Mouse (Mus musculus) lung, postnatal 0 days (tissue): ENCODE results near the gene Fiz1. TPM values are rescaled to one million over a fixed set of nuclear protein-coding genes. Genes with fewer than 3 reads are reported as not detected.

Source experiments
- ATAC-seq: fragments of 200-750 bp; cut with Nextera tagmentation; 2 replicates; pipeline ENCODE4 v1.8.0; 2017; ENCODE audit warnings: moderate library complexity
- DNase-seq: peaks from one replicate; pipeline ENCODE4 v3.0.0-alpha.2; 2016; ENCODE audit warnings: low spot score
- H3K27ac ChIP-seq: fragments of 300-500 bp; sonication (generic); 2 replicates; pipeline ENCODE4 v1.5.1; 2014; ENCODE audit warnings: antibody characterized with exemption, mild to moderate bottlenecking, low read length, mixed read lengths
- H3K27me3 ChIP-seq: fragments of 300-500 bp; sonication (generic); replicated peaks from 2 replicates; pipeline ENCODE4 v1.6.1; 2014; ENCODE audit warnings: low read length, mixed read lengths; ENCODE audit not compliant: insufficient read depth
- H3K36me3 ChIP-seq: fragments of 300-500 bp; sonication (generic); 2 replicates; pipeline ENCODE4 v1.6.1; 2014; ENCODE audit warnings: low read length, mixed read lengths; ENCODE audit not compliant: insufficient read depth
- H3K4me1 ChIP-seq: fragments of 300-500 bp; sonication (generic); 2 replicates; pipeline ENCODE4 v1.6.1; 2014; ENCODE audit warnings: antibody characterized with exemption, low read depth, low read length, mixed read lengths; ENCODE audit not compliant: insufficient read depth
- H3K4me2 ChIP-seq: fragments of 300-500 bp; sonication (generic); replicated peaks from 2 replicates; pipeline ENCODE4 v1.6.1; 2014; ENCODE audit warnings: low read depth, mild to moderate bottlenecking, low read length, moderate library complexity, mixed read lengths
- H3K4me3 ChIP-seq: fragments of 300-500 bp; sonication (generic); 2 replicates; pipeline ENCODE4 v1.5.1; 2014; ENCODE audit warnings: low read depth, low read length
- H3K9ac ChIP-seq: fragments of 300-500 bp; sonication (generic); replicated peaks from 2 replicates; pipeline ENCODE4 v1.6.1; 2014; ENCODE audit warnings: low read depth, mild to moderate bottlenecking
- H3K9me3 ChIP-seq: fragments of 300-500 bp; sonication (generic); 2 replicates; pipeline ENCODE4 v1.6.1; 2016; ENCODE audit warnings: low read length, mixed read lengths
- CTCF ChIP-seq: IDR thresholded peaks from 2 replicates; pipeline ENCODE4 v1.5.1; 2016; ENCODE audit warnings: antibody characterized with exemption, mild to moderate bottlenecking
- EP300 ChIP-seq: IDR thresholded peaks from 2 replicates; pipeline ENCODE4 v1.6.1; 2016; ENCODE audit warnings: antibody characterized with exemption, mild to moderate bottlenecking, control low read depth
- WGBS: fragments of 180-500 bp; shearing (Covaris S2); extraction: QIAGEN DNeasy Blood & Tissue Kit; methylation state at CpG from one replicate; pipeline ENCODE4 v1.1.7; 2014; 5-methylcytosine and 5-hydroxymethylcytosine counted together
- polyA plus RNA-seq: library from polyadenylated mRNA; unstranded; fragments of >200 nt; fragmentation: Nextera tagmentation; extraction: Ambion mirVana; gene quantifications from 2 replicates; pipeline ENCODE4 v1.2.1, GENCODE M21; 2015

Fiz1 gene
- 20.5 and 20.8 TPM in 2 replicates for polyA plus RNA-seq

DNA sequence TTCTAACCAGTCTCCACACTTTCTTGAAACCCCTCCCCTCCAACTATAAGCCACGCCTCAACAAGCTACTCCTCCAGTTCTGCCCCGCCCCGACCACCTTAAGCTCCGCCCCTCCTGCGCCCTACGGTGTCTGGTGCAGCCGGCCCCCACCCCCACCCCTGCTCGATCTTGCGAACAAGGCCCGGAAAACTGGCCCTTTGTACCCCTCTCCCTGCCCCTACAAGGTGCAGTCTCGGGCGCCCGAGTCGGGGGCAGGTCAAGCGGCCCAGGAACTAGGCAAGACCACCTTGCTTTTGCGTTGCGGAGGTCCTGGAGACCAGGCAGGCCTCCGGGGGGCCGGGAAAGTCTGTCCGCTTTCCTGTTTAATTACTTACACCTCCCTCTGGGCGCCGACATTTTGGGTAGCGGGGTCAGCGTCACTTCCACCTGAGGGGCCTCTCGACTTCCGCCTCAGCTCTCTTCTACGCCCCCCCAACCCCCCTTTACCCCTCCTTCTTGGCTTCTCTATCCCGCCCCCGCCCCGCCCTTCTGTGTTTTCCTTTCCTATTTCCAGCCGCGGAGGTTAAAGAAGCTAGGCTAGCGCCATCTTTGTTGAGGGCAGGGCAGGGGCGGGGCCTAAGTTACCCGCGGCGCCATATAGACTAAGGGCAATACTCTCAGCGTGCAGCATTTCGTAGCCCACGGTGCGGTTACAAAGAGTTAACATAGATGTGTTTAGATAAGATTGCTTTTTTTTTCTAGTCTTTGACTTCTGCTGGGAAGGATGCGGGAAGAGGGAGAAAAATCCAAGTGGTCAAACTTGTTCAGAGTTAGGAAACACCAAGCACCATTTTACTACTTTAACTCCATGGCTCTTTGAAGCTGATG is at the start of gene Fiz1, which contains the start of gene Zfp524:
Gene Fiz1, minus strand, starts transcription at position 447 of the 867 bp plus-strand sequence.
Gene Zfp524, plus strand, starts transcription at position 165 of the 867 bp plus-strand sequence.
- ATAC-seq: peak; percentile 79
- TF ChIP-seq CTCF (no peak), EP300 (0 out of 2 replicates have a peak, but pooled peaks have one; percentile 8)
- H3K4me1 ChIP-seq: no peaks in the 10 kb centered on the region
- H3K27me3 ChIP-seq: no peaks in the 10 kb centered on the region
- peaks cover 14% of the 10 kb centered on the region for H3K36me3 ChIP-seq
- H3K4me3 ChIP-seq: peak within 1 kb of the TSS; percentile 61
- WGBS: 1% methylated on average over 42 of the region's 42 CpGs
- peak within 1 kb of the TSS; percentile 69 for H3K9ac ChIP-seq
- peak within 1 kb of the TSS; percentile 68 for H3K4me2 ChIP-seq
- H3K27ac ChIP-seq: peak within 1 kb of the TSS; percentile 97
- no peaks in the 10 kb centered on the region for H3K9me3 ChIP-seq
- peak; percentile 97 for DNase-seq

DNA sequence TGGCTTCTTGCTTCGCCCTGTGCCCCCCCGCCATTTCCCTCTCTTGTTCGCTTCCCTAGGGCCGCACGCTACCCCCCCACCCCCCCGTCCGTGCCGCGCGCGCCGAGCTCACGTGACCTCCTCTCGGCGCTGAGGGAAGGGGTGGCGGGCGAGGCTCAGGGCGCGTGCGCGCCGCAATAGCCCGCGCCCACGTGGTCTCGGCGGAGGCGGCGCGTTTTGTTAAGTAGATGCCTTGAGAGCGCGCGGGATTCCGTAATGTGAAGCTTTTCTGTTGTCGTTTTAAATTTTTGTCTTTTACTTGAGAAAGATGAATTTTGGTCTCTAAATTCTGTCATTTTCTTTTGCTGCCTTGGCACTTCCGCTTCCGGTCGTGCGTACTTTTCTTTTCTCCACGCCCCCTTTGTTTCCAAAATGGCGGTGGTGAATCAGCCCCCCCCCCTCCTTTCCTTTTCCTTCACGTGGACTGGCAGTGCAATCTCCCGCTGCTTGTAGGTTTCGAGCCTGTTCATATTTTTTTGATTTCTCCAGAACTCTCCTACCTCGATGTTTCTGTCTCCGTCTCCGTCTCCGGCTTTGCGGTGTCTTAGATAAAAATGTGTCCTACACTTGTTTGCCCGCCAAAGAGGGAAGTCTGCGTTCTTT is 48.0 kb upstream of the Fiz1 start:
- Histone ChIP-seq H3K27ac (peak overlapping the region; percentile 100), H3K27me3 (peaks cover 9% of the 10 kb centered on the region), H3K4me1 (peaks cover 11% of the 10 kb centered on the region; the same call in 1 of the 2 replicates), H3K4me2 (peak overlapping the region; percentile 91), H3K36me3 (no peaks in the 10 kb centered on the region), H3K4me3 (peak overlapping the region; percentile 76), H3K9me3 (no peaks in the 10 kb centered on the region), H3K9ac (peak overlapping the region; percentile 96)
- TF ChIP-seq CTCF: no peak
- 0 out of 2 replicates have a peak, but pooled peaks have one; percentile 11 for TF ChIP-seq EP300
- 4% methylated on average over 40 of the region's 51 CpGs for WGBS
- DNase-seq (peak; percentile 93), ATAC-seq (peak; percentile 54)

- Histone ChIP-seq H3K9ac (peak within 1 kb of the TSS; percentile 96), H3K9me3 (no peaks in the 10 kb centered on the region), H3K4me1 (peaks cover 11% of the 10 kb centered on the region; the same call in 1 of the 2 replicates), H3K4me2 (peak within 1 kb of the TSS; percentile 91), H3K36me3 (no peaks in the 10 kb centered on the region), H3K27me3 (peaks cover 15% of the 10 kb centered on the region), H3K27ac (peak within 1 kb of the TSS; percentile 100), H3K4me3 (peak within 1 kb of the TSS; percentile 76)
- WGBS: under 1% methylated on average over 36 of the region's 65 CpGs
- ATAC-seq (peak; percentile 84), DNase-seq (peak; percentile 97)
- TF ChIP-seq EP300 (no peak), CTCF (no peak; the same call in 1 of the 2 replicates)
These were observed 47.4 kb upstream of the Fiz1 start, which contains the start of gene U2af2 for GRCm38 (mm10) chr7:5061774-5062359. Gene U2af2, plus strand, starts transcription at chr7:5062143.

DNA sequence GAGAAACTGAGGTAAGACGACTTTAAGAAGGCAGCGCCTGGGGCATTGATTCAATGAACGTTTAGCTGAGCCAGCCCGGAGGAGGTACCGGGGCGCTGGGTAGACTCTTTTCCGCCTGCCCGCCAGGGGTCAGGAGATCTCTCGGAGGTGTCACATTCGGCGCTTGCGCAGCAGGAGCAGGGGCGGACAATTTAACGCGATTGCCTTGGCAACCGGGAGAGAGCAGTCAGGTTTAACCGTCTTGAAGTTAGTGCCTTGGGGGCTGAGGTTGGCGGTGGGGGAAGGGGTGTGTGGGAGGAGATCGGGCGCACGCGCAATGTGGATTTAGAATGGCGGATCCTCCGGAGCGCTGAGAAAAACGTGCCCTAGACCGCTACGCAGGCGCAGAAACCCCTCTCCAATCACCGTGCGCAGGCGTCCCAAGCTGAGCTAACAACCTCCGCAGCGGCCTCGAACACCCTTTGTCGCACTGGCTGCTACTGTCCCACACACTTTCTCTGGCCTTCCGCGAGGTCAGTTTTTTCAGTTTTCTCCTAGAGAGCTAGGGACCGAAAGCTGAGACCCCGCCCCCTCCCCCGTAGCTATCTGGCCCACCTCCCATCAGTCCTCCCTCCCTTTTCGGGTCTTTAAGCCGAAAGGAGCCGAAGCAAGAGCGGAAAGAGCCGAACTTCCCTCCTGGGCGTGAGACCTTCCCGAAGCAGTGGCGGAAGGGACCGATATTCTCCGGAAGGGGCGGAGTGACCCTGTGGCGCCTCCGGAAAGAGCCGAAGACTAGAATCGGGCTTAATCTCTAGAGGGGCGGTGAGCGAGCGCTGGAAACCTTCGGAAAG is 46.7 kb upstream of the Fiz1 start:
- peak overlapping the region; percentile 96 for H3K9ac ChIP-seq
- peaks cover 22% of the 10 kb centered on the region for H3K27me3 ChIP-seq
- under 1% methylated on average over 60 of the region's 60 CpGs for WGBS
- no peaks in the 10 kb centered on the region for H3K36me3 ChIP-seq
- DNase-seq (peak; percentile 99), ATAC-seq (peak; percentile 93)
- H3K9me3 ChIP-seq: no peaks in the 10 kb centered on the region
- H3K4me2 ChIP-seq: peak overlapping the region; percentile 91
- peaks cover 11% of the 10 kb centered on the region; the same call in 1 of the 2 replicates for H3K4me1 ChIP-seq
- H3K27ac ChIP-seq: peak overlapping the region; percentile 100
- TF ChIP-seq EP300: 0 out of 2 replicates have a peak, but pooled peaks have one; percentile 37
- peak; percentile 76 for TF ChIP-seq CTCF
- peak overlapping the region; percentile 76 for H3K4me3 ChIP-seq

DNA sequence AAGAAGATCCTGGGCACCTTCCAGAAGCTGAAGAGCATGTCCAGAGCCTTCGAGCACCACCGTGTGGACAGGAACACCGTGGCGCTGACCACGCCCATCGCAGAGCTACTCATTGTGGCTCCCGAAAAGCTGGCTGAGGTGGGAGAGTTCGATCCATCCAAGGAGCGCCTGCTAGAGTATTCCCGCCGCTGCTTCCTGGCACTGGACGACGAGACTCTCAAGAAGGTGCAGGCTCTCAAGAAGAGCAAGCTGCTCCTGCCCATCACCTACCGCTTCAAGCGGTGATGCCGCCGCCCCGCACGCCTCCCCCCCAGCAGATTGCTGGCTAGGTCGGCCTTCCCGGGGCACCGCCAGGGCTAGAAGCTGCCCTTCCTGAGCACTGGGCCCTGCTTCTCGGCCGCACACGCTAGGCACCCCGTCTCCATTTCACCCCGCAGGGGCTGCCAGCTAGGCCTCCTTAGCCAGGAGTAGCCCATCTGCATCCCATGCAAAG is 45.8 kb upstream of the Fiz1 start:
- Histone ChIP-seq H3K4me1 (peaks cover 11% of the 10 kb centered on the region; the same call in 1 of the 2 replicates), H3K4me2 (peak overlapping the region; percentile 91), H3K4me3 (peak overlapping the region; percentile 76), H3K27ac (peak overlapping the region; percentile 100), H3K9ac (peak overlapping the region; percentile 96), H3K36me3 (no peaks in the 10 kb centered on the region), H3K27me3 (peaks cover 30% of the 10 kb centered on the region), H3K9me3 (no peaks in the 10 kb centered on the region)
- DNase-seq (peak; percentile 90), ATAC-seq (no peak)
- WGBS: 1% methylated on average over 27 of the region's 27 CpGs
- TF ChIP-seq EP300 (no peak), CTCF (peak; percentile 85)
